Mouse (Mus musculus): ENCODE data around the gene Gm21988.

The Gm21988 gene

GRCm38 (mm10) chr11:70239541-70240279 is at the start of gene Gm21988, which contains the start of gene Rnasek:
Gene Gm21988 (minus strand): TSS chr11:70239830.
Gene Rnasek (minus strand): TSS chr11:70239842.
- DNase-seq (ENCODE audit: low spot score in 2 of 2): peak; percentile 76 to 81

- DNase-seq (ENCODE audit: low spot score in 2 of 2): no peak
Observed at GRCm38 (mm10) chr11:70289236-70289635, 49.6 kb upstream of the Gm21988 start.

- peak in 1 of 2 experiments; percentile 75 for DNase-seq (ENCODE audit: low spot score in 2 of 2)
Observed at GRCm38 (mm10) chr11:70288102-70288501, 48.5 kb upstream of the Gm21988 start.

- DNase-seq (ENCODE audit: low spot score in 2 of 2): no peak
Observed at GRCm38 (mm10) chr11:70285686-70286085, 46.1 kb upstream of the Gm21988 start.

GRCm38 (mm10) chr11:70284757-70285156 is 45.1 kb upstream of the Gm21988 start:
- no peak for DNase-seq (ENCODE audit: low spot score in 2 of 2)

- no peak for DNase-seq (ENCODE audit: low spot score in 2 of 2)
Observed at GRCm38 (mm10) chr11:70283666-70284065, 44.0 kb upstream of the Gm21988 start.

- no peak for DNase-seq (ENCODE audit: low spot score in 2 of 2)
Observed at GRCm38 (mm10) chr11:70280441-70280840, 40.8 kb upstream of the Gm21988 start.

- DNase-seq (ENCODE audit: low spot score in 2 of 2): no peak
Observed at GRCm38 (mm10) chr11:70278961-70279360, 39.3 kb upstream of the Gm21988 start.

- peak in 1 of 2 experiments; percentile 24 for DNase-seq (ENCODE audit: low spot score in 2 of 2)
Observed at GRCm38 (mm10) chr11:70271641-70272040, 32.0 kb upstream of the Gm21988 start.

GRCm38 (mm10) chr11:70266405-70266804 is 26.8 kb upstream of the Gm21988 start:
- no peak for DNase-seq (ENCODE audit: low spot score in 2 of 2)

GRCm38 (mm10) chr11:70265819-70266218 is 26.2 kb upstream of the Gm21988 start:
- no peak for DNase-seq (ENCODE audit: low spot score in 2 of 2)

GRCm38 (mm10) chr11:70265252-70265651 is 25.6 kb upstream of the Gm21988 start:
- DNase-seq (ENCODE audit: low spot score in 2 of 2): no peak

GRCm38 (mm10) chr11:70259035-70259434 is 19.4 kb upstream of the Gm21988 start:
- no peak for DNase-seq (ENCODE audit: low spot score in 2 of 2)

GRCm38 (mm10) chr11:70254931-70255531 is 15.4 kb upstream of the Gm21988 start, which contains the start of gene Alox12:
Gene Alox12 (minus strand): TSS chr11:70255353.
- DNase-seq (ENCODE audit: low spot score in 2 of 2): peak; percentile 73 to 79

- DNase-seq (ENCODE audit: low spot score in 2 of 2): no peak
Observed at GRCm38 (mm10) chr11:70254337-70254736, 14.7 kb upstream of the Gm21988 start.

- no peak for DNase-seq (ENCODE audit: low spot score in 2 of 2)
Observed at GRCm38 (mm10) chr11:70251853-70252252, 12.2 kb upstream of the Gm21988 start.

- no peak for DNase-seq (ENCODE audit: low spot score in 2 of 2)
Observed at GRCm38 (mm10) chr11:70250150-70250549, 10.5 kb upstream of the Gm21988 start.

GRCm38 (mm10) chr11:70247136-70247845 is 7.7 kb upstream of the Gm21988 start:
- DNase-seq (ENCODE audit: low spot score in 2 of 2): peak in 1 of 2 experiments; percentile 55

- no peak for DNase-seq (ENCODE audit: low spot score in 2 of 2)
Observed at GRCm38 (mm10) chr11:70242591-70242990, 3.0 kb upstream of the Gm21988 start.

- no peak for DNase-seq (ENCODE audit: low spot score in 2 of 2)
Observed at GRCm38 (mm10) chr11:70238591-70239440, 814 bp downstream of the Gm21988 start.

GRCm38 (mm10) chr11:70237457-70238167 is 2.0 kb downstream of the Gm21988 start, which contains the start of gene 0610010K14Rik:
Gene 0610010K14Rik (minus strand): TSS chr11:70237914.
- DNase-seq (ENCODE audit: low spot score in 2 of 2): peak; percentile 96 to 97

Measured in urinary bladder, adult 18-20 months (tissue).